Mouse (Mus musculus): Measurements from ENCODE around the gene Hdac11. TPM values are rescaled to one million over a fixed set of nuclear protein-coding genes. Genes with fewer than 3 reads are reported as not detected.

The Hdac11 gene
- polyA plus RNA-seq (2014; fragmentation: Illumina TruSeq; extraction: RNeasy Lipid Tissue Mini Kit (QIAGEN cat#74804); ENCODE audit: low read depth, low replicate concordance): 4.4 TPM

GRCm38 (mm10) chr6:91156554-91157236 is at the start of gene Hdac11:
TSS of gene Hdac11 (plus strand) at chr6:91156665.

GRCm38 (mm10) chr6:91116244-91117145 is 40.0 kb upstream of the Hdac11 start, which contains the start of gene Nup210:
TSS of gene Nup210 (minus strand) at chr6:91116829.

GRCm38 (mm10) chr6:91212155-91212554 is 55.7 kb downstream of the Hdac11 start, which contains the start of gene Fbln2:
TSS of gene Fbln2 (plus strand) at chr6:91212455.

Other genes with a start within 250 kb of the Hdac11 start
- gene Iqsec1, start 168.0 kb upstream of the Hdac11 start, polyA plus RNA-seq (2014; fragmentation: Illumina TruSeq; extraction: RNeasy Lipid Tissue Mini Kit (QIAGEN cat#74804); ENCODE audit: low read depth, low replicate concordance): 19.1 TPM
- 1.7 TPM for gene Nup210, start 39.8 kb upstream of the Hdac11 start, polyA plus RNA-seq (2014; fragmentation: Illumina TruSeq; extraction: RNeasy Lipid Tissue Mini Kit (QIAGEN cat#74804); ENCODE audit: low read depth, low replicate concordance)
- gene Fbln2, start 55.8 kb downstream of the Hdac11 start, polyA plus RNA-seq (2014; fragmentation: Illumina TruSeq; extraction: RNeasy Lipid Tissue Mini Kit (QIAGEN cat#74804); ENCODE audit: low read depth, low replicate concordance): 7.6 TPM

Measured in sigmoid colon, adult 10 weeks (tissue).